Mouse (Mus musculus): ENCODE measurements around the gene Ankrd10. TPM values are rescaled to one million over a fixed set of nuclear protein-coding genes. Genes with fewer than 3 reads are reported as not detected.
"Not testable (repeated sequence)": the region's sequence is repeated elsewhere in the genome, so short reads cannot be mapped to it uniquely, and the experiment has no call there.

The Ankrd10 gene
- polyA plus RNA-seq, 1 experiment from 2014 or later = 79.1 TPM

DNA sequence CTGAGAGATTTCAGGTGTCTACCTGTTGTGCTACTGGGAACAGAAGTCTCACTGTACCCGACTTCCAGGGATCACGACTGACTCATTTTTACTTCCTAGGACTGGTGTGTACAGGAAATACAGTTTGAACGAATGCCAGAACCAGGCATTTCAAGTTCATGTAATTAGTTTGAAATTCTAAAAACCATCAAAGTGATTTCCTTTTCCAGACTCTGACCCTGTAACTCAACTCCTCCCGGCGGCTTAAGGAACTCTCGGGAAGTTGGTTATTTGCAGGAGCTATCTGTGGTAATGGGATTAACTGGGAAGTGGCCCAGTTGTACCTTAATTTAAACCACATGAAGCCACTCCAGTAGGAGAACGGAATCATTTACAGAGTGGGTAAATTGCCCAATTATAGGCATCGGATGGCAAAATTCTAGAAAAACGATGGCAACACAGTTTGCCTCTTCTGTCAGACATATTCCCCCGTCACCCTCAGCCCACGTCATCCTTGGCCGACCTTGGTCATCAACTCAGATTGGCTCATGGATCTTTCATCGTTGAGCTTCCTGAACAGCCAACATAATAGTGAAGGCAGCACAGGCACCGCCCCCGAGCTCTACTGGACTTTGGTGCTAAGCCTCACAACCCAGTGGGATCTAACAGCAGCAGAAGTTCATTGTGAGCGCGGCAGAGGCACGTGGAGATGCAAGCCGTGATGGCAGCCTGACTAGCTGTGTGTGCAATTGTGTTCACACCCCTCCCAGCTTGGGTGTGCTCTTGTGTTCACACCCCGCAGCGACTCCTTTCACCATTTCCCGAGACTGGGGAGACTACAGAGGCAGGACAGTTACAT, 66.1 kb downstream of the Ankrd10 start:
- no peak overlapping the region for H3K9ac ChIP-seq
- H3K36me3 ChIP-seq = peaks cover 9% of the 10 kb centered on the region
- H3K4me2 ChIP-seq (replicated peaks) = no peak overlapping the region
- H3K27me3 ChIP-seq (replicated peaks) = no peaks in the 10 kb centered on the region
- WGBS = 83% methylated on average over 22 of the region's 22 CpGs
- H3K27ac ChIP-seq = no peak overlapping the region
- H3K4me1 ChIP-seq (replicated peaks) = no peaks in the 10 kb centered on the region
- no peaks in the 10 kb centered on the region for H3K9me3 ChIP-seq
- ATAC-seq = no peak
- no peak overlapping the region for H3K4me3 ChIP-seq (replicated peaks)

DNA sequence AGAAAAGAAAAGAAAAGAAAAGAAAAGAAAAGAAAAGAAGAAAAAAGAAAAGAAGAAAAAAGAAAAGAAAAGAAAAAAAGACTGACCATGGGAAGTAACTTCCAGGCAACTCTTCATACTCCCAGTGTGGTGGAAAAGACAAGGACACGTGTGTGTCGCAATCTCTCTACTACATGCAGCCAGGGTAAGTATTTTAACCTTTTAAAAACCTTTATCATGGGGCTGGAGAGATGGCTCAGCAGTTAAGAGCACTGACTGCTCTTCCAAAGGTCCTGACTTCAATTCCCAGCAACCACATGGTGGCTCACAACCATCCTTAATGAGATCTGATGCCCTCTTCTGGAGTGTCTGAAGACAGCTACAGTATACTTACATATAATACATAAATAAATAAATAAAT, 67.4 kb downstream of the Ankrd10 start:
- not testable (repeated sequence) for ATAC-seq; H3K9ac ChIP-seq; H3K27me3 ChIP-seq (replicated peaks); H3K9me3 ChIP-seq; H3K27ac ChIP-seq; H3K4me1 ChIP-seq (replicated peaks); H3K4me2 ChIP-seq (replicated peaks); H3K4me3 ChIP-seq (replicated peaks)
- H3K36me3 ChIP-seq = peaks cover 19% of the 10 kb centered on the region
- 96% methylated on average over 2 of the region's 2 CpGs for WGBS

DNA sequence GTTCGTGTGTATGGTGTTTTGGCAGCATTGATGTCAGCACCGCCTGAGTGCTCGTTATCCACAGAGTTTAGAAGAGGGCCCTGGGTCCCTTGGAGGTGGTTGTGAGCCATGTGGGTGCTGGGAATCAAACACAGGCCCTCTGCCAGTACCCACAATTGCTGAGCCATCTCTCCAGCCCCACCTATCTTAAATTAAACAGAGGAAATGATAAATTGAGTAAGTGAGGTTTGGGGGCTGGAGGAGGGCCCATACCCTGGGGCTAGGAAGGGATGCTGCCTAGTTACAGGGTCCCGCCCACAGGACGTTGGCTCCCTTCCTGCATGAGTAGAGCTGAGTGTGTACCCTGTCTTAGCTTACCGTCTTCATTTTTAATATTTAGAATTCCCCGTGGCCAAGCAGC, 70.8 kb downstream of the Ankrd10 start:
- H3K4me1 ChIP-seq (replicated peaks) = no peaks in the 10 kb centered on the region
- WGBS = 83% methylated on average over 7 of the region's 7 CpGs
- peaks cover 33% of the 10 kb centered on the region for H3K36me3 ChIP-seq
- no peak overlapping the region for H3K4me2 ChIP-seq (replicated peaks)
- ATAC-seq = no peak
- H3K4me3 ChIP-seq (replicated peaks) = no peak overlapping the region
- no peaks in the 10 kb centered on the region for H3K9me3 ChIP-seq
- H3K27me3 ChIP-seq (replicated peaks) = no peaks in the 10 kb centered on the region
- H3K9ac ChIP-seq = no peak overlapping the region
- H3K27ac ChIP-seq = no peak overlapping the region

DNA sequence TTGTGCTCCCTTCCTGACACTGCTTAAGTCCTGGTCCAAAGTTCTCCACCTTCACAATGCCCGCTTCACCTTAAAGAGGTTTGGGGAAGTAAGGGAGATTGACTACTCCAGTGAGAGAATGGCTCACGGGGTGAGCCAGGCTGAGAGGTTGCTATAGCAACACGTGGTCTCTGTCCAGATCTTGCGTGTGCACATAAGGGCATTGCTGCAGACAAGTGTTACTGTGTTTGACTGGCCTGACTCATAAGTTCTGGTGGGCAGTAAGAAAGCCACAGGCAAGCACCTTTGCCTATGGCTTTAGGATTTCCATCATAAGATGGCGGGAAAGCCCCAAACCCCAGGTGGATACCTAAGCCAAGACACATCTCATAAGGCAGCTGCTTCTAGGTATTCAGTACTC, 71.3 kb downstream of the Ankrd10 start:
- Histone ChIP-seq H3K9me3 (no peaks in the 10 kb centered on the region), H3K27ac (no peak overlapping the region), H3K9ac (no peak overlapping the region), H3K4me2 (replicated peaks) (no peak overlapping the region), H3K36me3 (peaks cover 33% of the 10 kb centered on the region), H3K4me1 (replicated peaks) (peaks cover 4% of the 10 kb centered on the region), H3K4me3 (replicated peaks) (no peak overlapping the region), H3K27me3 (replicated peaks) (no peaks in the 10 kb centered on the region)
- WGBS = 82% methylated on average over 5 of the region's 5 CpGs
- ATAC-seq = no peak

Other genes starting within 250 kb of the Ankrd10 start
- 14.8 and 16.5 TPM in 2 replicates for gene Rab20, start 157.0 kb downstream of the Ankrd10 start, polyA plus RNA-seq (2015; fragmentation: Nextera tagmentation; extraction: Ambion mirVana)
- gene Naxd, start 138.3 kb downstream of the Ankrd10 start, polyA plus RNA-seq (2015; fragmentation: Nextera tagmentation; extraction: Ambion mirVana) = 94.4 and 101 TPM in 2 replicates
- gene Cars2, start 85.0 kb downstream of the Ankrd10 start, polyA plus RNA-seq (2015; fragmentation: Nextera tagmentation; extraction: Ambion mirVana) = 26.2 and 33.1 TPM in 2 replicates
- 34.2 and 35.0 TPM in 2 replicates for gene Ing1, start 80.2 kb downstream of the Ankrd10 start, polyA plus RNA-seq (2015; fragmentation: Nextera tagmentation; extraction: Ambion mirVana)
- gene 1700016D06Rik, start 65.3 kb upstream of the Ankrd10 start, polyA plus RNA-seq (2015; fragmentation: Nextera tagmentation; extraction: Ambion mirVana) = not detected in 2 replicates
- 27.7 and 28.4 TPM in 2 replicates for gene Arhgef7, start 92.0 kb upstream of the Ankrd10 start, polyA plus RNA-seq (2015; fragmentation: Nextera tagmentation; extraction: Ambion mirVana)
- gene Tex29, start 204.7 kb upstream of the Ankrd10 start, polyA plus RNA-seq (2015; fragmentation: Nextera tagmentation; extraction: Ambion mirVana) = not detected in 2 replicates